Mouse (Mus musculus) c-Kit-negative CD71-positive TER-119-positive erythroid progenitor cells, embryonic 14.5 days (primary cell): ENCODE data around the gene Zfp217.
A peak's percentile ranks its signal among the peaks of the same experiment; 100 is the strongest.

ENCODE experiments used
- DNase-seq: peaks from one replicate; pipeline ENCODE4 v3.0.0-alpha.2; 2013; ENCODE audit warnings: low read depth, low spot score

Gene Zfp217

GRCm38 (mm10) chr2:170103341-170103740, 44.6 kb downstream of the Zfp217 start:
- DNase-seq = no peak

DNA sequence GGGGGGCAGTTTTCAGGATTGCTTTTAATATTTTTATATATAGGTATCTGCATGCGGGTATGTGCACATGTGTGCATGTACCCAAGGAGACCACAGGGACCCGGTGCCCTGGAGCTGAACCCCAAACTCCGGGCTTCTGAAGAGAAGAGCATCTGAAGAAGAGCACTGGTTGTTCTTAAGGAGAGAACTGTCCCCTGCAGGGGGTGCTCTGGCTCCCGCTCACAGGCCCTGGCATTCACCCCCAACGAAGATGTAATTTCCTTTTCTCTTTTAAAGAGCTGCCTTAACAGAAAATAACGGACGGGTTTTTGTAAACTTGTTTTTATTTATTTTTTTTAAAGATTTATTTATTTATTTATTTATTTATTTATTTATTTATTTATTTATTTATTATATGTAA, 46.0 kb downstream of the Zfp217 start:
- no peak for DNase-seq

DNA sequence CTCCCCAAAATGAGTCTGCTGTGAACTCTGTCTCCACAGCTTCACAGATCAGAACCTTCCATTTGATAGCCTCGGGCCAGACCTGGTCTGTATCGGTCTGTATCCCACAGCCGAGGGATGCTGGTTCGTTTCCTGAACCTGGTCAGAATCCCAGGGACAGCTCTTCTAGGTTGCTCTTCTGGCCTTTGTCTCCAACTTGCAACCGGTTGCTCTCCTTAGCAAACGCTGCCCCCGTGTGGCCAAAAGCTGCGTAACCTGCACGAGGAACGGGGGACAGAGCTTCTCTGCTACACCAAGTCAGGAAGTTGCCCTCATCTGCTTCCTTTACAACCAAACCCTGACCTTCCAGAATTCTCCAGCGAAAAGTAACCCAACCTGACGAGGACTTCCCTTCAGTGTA, 46.8 kb downstream of the Zfp217 start:
- DNase-seq = peak; percentile 60

GRCm38 (mm10) chr2:170094871-170095270, 53.0 kb downstream of the Zfp217 start:
- no peak for DNase-seq

DNA sequence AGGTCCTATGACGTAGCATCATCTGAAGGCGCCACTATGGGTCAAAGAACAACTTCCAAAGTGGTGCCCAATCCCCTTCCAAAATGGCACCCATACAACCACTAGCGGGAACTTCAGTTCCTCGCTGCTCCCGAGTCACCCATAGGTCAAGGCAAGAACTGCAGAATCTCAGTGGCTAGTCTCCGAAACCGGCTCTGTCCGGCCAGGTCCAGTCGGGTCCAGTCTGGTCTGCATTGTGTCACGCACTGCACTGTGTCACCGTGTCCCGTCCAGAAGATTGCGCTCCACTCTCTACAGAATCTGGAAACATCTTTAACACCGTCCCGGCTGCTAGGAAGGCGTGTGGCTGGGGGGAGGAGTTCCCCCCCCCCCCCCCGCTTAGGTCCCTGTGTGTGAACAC, 53.7 kb downstream of the Zfp217 start:
- no peak for DNase-seq

DNA sequence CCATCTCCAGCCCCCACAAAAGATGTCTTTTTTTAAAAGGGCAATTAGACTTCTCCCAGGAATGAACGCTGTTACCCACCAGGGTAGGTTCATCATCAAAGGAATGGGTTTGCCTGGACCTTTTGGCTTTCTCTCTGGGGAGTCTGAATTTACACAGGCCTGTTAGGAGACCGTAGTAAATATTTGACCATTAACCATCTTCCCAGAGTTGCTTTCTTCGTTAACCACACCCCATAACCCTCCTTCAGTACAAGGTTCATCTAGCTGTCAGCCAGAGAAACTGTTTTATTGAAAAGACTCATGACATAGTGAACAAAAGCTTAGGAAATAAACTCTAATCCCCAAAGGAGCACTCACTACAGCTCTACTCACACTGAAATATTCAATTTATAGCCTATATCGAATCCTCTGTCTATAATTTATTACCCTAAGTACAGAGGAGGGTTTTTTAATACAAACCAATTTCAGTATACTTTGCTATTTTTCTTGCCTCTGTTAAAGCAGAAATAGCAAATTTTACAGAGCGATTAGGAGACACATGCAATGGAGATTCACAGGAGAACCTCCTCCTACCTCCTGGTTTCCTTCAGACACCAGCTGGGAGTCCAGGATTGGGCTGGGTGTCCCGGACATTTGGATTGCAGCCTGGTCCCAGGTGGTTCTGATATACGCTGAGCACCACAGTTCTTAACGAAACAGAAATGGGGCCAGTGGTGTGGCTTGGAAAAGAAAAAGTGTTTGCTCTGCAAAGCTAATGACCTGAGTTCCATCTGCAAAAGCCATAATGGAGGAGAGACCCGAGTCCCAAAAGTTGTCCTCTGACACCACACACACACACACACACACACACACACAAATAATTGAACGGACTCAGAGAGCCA, 56.1 kb downstream of the Zfp217 start:
- no peak for DNase-seq

- no peak for DNase-seq
These were observed 69.4 kb downstream of the Zfp217 start for GRCm38 (mm10) chr2:170078442-170079017.

- DNase-seq = no peak
These were observed 69.9 kb downstream of the Zfp217 start for GRCm38 (mm10) chr2:170078041-170078440.

- no peak for DNase-seq
These were observed 70.9 kb downstream of the Zfp217 start for GRCm38 (mm10) chr2:170076941-170077490.

GRCm38 (mm10) chr2:170070641-170071241, 77.2 kb downstream of the Zfp217 start:
- DNase-seq = no peak

GRCm38 (mm10) chr2:170069976-170070375, 77.9 kb downstream of the Zfp217 start:
- DNase-seq = no peak

- DNase-seq = no peak
These were observed 85.5 kb downstream of the Zfp217 start for GRCm38 (mm10) chr2:170062378-170062777.

- peak; percentile 25 for DNase-seq
These were observed 87.8 kb downstream of the Zfp217 start for GRCm38 (mm10) chr2:170060066-170060465.

- no peak for DNase-seq
These were observed 89.1 kb downstream of the Zfp217 start for GRCm38 (mm10) chr2:170058774-170059173.
